Mouse (Mus musculus) kidney, adult 2 months (tissue): ENCODE measurements around the gene Rrp8.

Experiments
- CTCF ChIP-seq: fragments of 200-500 bp; conservative IDR thresholded peaks from 2 replicates; pipeline ENCODE4 v1.5.1; 2011; ENCODE audit warnings: low read depth, mild to moderate bottlenecking, control low read depth, low read length, moderate library complexity, mixed read lengths; ENCODE audit not compliant: insufficient read depth, insufficient read length
- POLR2A ChIP-seq: fragments of 200-500 bp; IDR thresholded peaks from one replicate; pipeline ENCODE4 v1.6.1; 2011; ENCODE audit warnings: low read depth, low read length, control low read depth

GRCm38 (mm10) chr7:105690875-105691274 lies 46.3 kb downstream of the Rrp8 start:
- TF ChIP-seq CTCF (no peak), POLR2A (no peak)
